Mouse (Mus musculus): ENCODE results near the gene Tnrc6a. TPM values are rescaled to one million over a fixed set of nuclear protein-coding genes. Genes with fewer than 3 reads are reported as not detected.
A peak's percentile ranks its signal among the peaks of the same experiment; 100 is the strongest.

Gene Tnrc6a
- polyA plus RNA-seq, 1 experiment, result 88.9 TPM

- DNase-seq (ENCODE audit: low read depth), result no peak
- TF ChIP-seq POLR2A (IDR thresholded peaks at IDR 0.05; ENCODE audit: borderline replicate concordance, extremely low read depth, insufficient read depth, insufficient read length, poor library complexity, severe bottlenecking), result no peak
Observed at GRCm38 (mm10) chr7:123105906-123106305, 17.8 kb upstream of the Tnrc6a start.

GRCm38 (mm10) chr7:123106326-123106725 is 17.4 kb upstream of the Tnrc6a start:
- no peak for TF ChIP-seq CTCF (IDR thresholded peaks at IDR 0.05; ENCODE audit: borderline replicate concordance, extremely low read depth, insufficient read depth, insufficient read length)
- no peak for TF ChIP-seq POLR2A (IDR thresholded peaks at IDR 0.05; ENCODE audit: borderline replicate concordance, extremely low read depth, insufficient read depth, insufficient read length, poor library complexity, severe bottlenecking)
- no peak for DNase-seq (ENCODE audit: low read depth)

- peak; percentile 66 for DNase-seq (ENCODE audit: low read depth)
Observed at GRCm38 (mm10) chr7:123108058-123109055, 15.3 kb upstream of the Tnrc6a start.

GRCm38 (mm10) chr7:123109361-123110000 is 14.2 kb upstream of the Tnrc6a start:
- no peak for DNase-seq (ENCODE audit: low read depth)
- TF ChIP-seq CTCF (IDR thresholded peaks at IDR 0.05; ENCODE audit: borderline replicate concordance, extremely low read depth, insufficient read depth, insufficient read length) (no peak), POLR2A (IDR thresholded peaks at IDR 0.05; ENCODE audit: borderline replicate concordance, extremely low read depth, insufficient read depth, insufficient read length, poor library complexity, severe bottlenecking) (no peak)

More at GRCm38 (mm10) chr7:123108058-123109055, 15.3 kb upstream of the Tnrc6a start:
- TF ChIP-seq CTCF (IDR thresholded peaks at IDR 0.05; ENCODE audit: borderline replicate concordance, extremely low read depth, insufficient read depth, insufficient read length) (no peak), POLR2A (IDR thresholded peaks at IDR 0.05; ENCODE audit: borderline replicate concordance, extremely low read depth, insufficient read depth, insufficient read length, poor library complexity, severe bottlenecking) (no peak)

- DNase-seq (ENCODE audit: low read depth), result no peak
Observed at GRCm38 (mm10) chr7:123110135-123110534, 13.6 kb upstream of the Tnrc6a start.

GRCm38 (mm10) chr7:123113590-123113989 is 10.1 kb upstream of the Tnrc6a start:
- no peak for TF ChIP-seq POLR2A (IDR thresholded peaks at IDR 0.05; ENCODE audit: borderline replicate concordance, extremely low read depth, insufficient read depth, insufficient read length, poor library complexity, severe bottlenecking)
- TF ChIP-seq CTCF (IDR thresholded peaks at IDR 0.05; ENCODE audit: borderline replicate concordance, extremely low read depth, insufficient read depth, insufficient read length), result no peak
- DNase-seq (ENCODE audit: low read depth), result no peak

More at GRCm38 (mm10) chr7:123110135-123110534, 13.6 kb upstream of the Tnrc6a start:
- TF ChIP-seq POLR2A (IDR thresholded peaks at IDR 0.05; ENCODE audit: borderline replicate concordance, extremely low read depth, insufficient read depth, insufficient read length, poor library complexity, severe bottlenecking), result no peak
- no peak for TF ChIP-seq CTCF (IDR thresholded peaks at IDR 0.05; ENCODE audit: borderline replicate concordance, extremely low read depth, insufficient read depth, insufficient read length)

DNA sequence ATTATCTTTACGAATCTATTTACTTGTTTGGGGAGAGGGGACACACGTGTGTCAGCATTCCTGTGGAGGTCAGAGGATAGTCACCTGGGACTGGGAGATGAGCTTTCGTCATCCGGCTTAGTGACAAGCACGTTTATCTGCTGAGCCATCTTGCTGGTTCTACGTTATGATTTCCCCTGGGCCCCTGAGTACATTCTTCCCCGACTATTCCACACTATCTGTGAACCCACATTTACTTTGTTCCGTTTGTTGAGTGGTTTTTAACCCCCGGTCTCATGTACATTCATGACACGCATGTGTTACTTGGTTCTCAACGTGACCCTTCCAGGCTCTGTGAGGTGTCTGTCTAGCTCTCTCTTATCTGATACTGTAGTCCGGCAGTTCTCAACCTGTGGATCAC is 6.9 kb upstream of the Tnrc6a start:
- DNase-seq (ENCODE audit: low read depth), result no peak

GRCm38 (mm10) chr7:123117209-123117608 is 6.5 kb upstream of the Tnrc6a start:
- TF ChIP-seq POLR2A (IDR thresholded peaks at IDR 0.05; ENCODE audit: borderline replicate concordance, extremely low read depth, insufficient read depth, insufficient read length, poor library complexity, severe bottlenecking), result no peak
- no peak for TF ChIP-seq CTCF (IDR thresholded peaks at IDR 0.05; ENCODE audit: borderline replicate concordance, extremely low read depth, insufficient read depth, insufficient read length)
- DNase-seq (ENCODE audit: low read depth), result no peak

More for the DNA sequence above, 6.9 kb upstream of the Tnrc6a start:
- TF ChIP-seq POLR2A (IDR thresholded peaks at IDR 0.05; ENCODE audit: borderline replicate concordance, extremely low read depth, insufficient read depth, insufficient read length, poor library complexity, severe bottlenecking), result no peak

GRCm38 (mm10) chr7:123120516-123120915 is 3.2 kb upstream of the Tnrc6a start:
- no peak for TF ChIP-seq POLR2A (IDR thresholded peaks at IDR 0.05; ENCODE audit: borderline replicate concordance, extremely low read depth, insufficient read depth, insufficient read length, poor library complexity, severe bottlenecking)
- no peak for TF ChIP-seq CTCF (IDR thresholded peaks at IDR 0.05; ENCODE audit: borderline replicate concordance, extremely low read depth, insufficient read depth, insufficient read length)
- DNase-seq (ENCODE audit: low read depth), result no peak

GRCm38 (mm10) chr7:123124299-123124716 is 623 bp downstream of the Tnrc6a start:
- no peak for TF ChIP-seq POLR2A (IDR thresholded peaks at IDR 0.05; ENCODE audit: borderline replicate concordance, extremely low read depth, insufficient read depth, insufficient read length, poor library complexity, severe bottlenecking)

GRCm38 (mm10) chr7:123124735-123125181 is 1.1 kb downstream of the Tnrc6a start:
- peak; percentile 85 for DNase-seq (ENCODE audit: low read depth)
- TF ChIP-seq CTCF (IDR thresholded peaks at IDR 0.05; ENCODE audit: borderline replicate concordance, extremely low read depth, insufficient read depth, insufficient read length) (no peak), POLR2A (IDR thresholded peaks at IDR 0.05; ENCODE audit: borderline replicate concordance, extremely low read depth, insufficient read depth, insufficient read length, poor library complexity, severe bottlenecking) (no peak)

More at GRCm38 (mm10) chr7:123124299-123124716, 623 bp downstream of the Tnrc6a start:
- no peak for DNase-seq (ENCODE audit: low read depth)

All from brain, embryonic 14.5 days (tissue).